Mouse (Mus musculus) gastrocnemius, adult 2 months (tissue): ENCODE results near the gene Med28. TPM values are rescaled to one million over a fixed set of nuclear protein-coding genes. Genes with fewer than 3 reads are reported as not detected.

Experiments used
- DNase-seq: peaks from one replicate; pipeline ENCODE4 v3.0.0; 2022
- H3K27ac ChIP-seq: fragments of 200-600 bp; 2 replicates; pipeline ENCODE4 v1.8.1; 2022; ENCODE audit warnings: mild to moderate bottlenecking
- H3K4me3 ChIP-seq: fragments of 200-600 bp; 2 replicates; pipeline ENCODE4 v1.8.1; 2022; ENCODE audit warnings: mild to moderate bottlenecking, moderate library complexity
- CTCF ChIP-seq: fragments of 200-600 bp; IDR thresholded peaks from 2 replicates; pipeline ENCODE4 v1.8.1; 2022; ENCODE audit warnings: antibody characterized with exemption, mild to moderate bottlenecking, moderate library complexity
- intact Hi-C: fragments of 180-260 bp; cut with DNase I; formaldehyde crosslinking; loops from one replicate; pipeline ENCODE4 v1.15.1; 2025
- long read RNA-seq, 2 experiments: library from polyadenylated mRNA; stranded (forward); transcript quantifications; one replicate each; pipeline ENCODE4 v2.0.0; 2021
- total RNA-seq, 2 experiments: library from RNA; stranded (reverse); gene quantifications; 2 replicates each; pipeline ENCODE4 v1.2.3; 2021

Gene Med28
- total RNA-seq, result 10 to 100 TPM; 45.6 to 63.5 TPM
- long read RNA-seq, experiment 1, full-length matches to known transcripts, result 93 of 94 reads
- long read RNA-seq, experiment 1, partial matches to known transcripts, result 0 of 94 reads
- long read RNA-seq, experiment 1, other reads (novel, unspliced or antisense), result 1 of 94 reads
- long read RNA-seq, experiment 2, full-length matches to known transcripts, result 91 of 93 reads
- long read RNA-seq, experiment 2, partial matches to known transcripts, result 1 of 93 reads
- long read RNA-seq, experiment 2, other reads (novel, unspliced or antisense), result 1 of 93 reads

DNA sequence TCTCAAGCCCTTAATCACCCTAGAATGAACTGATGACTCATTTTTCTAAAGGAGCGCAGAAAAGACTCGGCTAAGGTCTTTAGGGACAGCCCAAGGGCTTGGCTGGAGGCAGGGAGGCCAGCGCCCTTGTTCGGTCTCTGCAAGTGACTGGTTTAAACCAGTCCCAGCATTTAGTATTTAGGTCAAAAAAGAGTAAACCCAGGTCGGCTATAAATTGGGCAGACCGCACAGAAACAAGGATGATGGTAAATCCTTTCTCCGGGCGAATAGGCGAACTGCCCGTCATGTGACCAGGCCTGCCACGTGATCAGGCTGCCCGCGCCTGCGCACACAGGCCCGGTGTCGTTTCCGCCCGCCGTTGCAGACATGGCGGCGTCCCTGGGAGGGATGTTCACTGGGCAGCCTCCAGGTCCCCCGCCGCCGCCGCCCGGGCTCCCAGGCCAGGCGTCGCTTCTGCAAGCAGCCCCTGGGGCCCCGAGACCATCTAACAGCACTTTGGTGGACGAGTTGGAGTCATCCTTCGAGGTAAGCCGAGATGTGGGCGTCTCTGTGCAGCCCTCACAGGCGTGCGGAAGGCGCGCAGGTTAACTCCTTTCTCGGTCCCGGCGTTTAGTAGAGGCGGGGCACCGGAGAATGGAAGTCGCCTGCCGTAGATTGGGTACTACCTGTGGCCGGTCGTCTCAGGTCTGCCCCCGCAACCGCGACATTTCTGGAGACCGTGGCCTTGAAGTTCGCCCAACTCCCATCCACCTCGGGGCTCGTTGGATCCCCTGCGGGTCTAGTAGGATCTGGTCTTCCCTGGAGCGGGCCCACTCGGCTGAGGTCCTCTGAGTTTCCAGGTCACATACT is at the start of gene Med28:
Gene Med28, plus strand, starts transcription at position 270 of the 849 bp plus-strand sequence.
- intact Hi-C loops, result loop anchor here (1.0 to 5.0 kb wide), 2 partner anchors 27 to 147 kb away; partner anchors contain the start of genes Lap3 and Ncapg
- Histone ChIP-seq H3K27ac (peak within 1 kb of the TSS; percentile 88), H3K4me3 (peak within 1 kb of the TSS; percentile 94)
- peak; percentile 97 for DNase-seq
- TF ChIP-seq CTCF, result no peak

DNA sequence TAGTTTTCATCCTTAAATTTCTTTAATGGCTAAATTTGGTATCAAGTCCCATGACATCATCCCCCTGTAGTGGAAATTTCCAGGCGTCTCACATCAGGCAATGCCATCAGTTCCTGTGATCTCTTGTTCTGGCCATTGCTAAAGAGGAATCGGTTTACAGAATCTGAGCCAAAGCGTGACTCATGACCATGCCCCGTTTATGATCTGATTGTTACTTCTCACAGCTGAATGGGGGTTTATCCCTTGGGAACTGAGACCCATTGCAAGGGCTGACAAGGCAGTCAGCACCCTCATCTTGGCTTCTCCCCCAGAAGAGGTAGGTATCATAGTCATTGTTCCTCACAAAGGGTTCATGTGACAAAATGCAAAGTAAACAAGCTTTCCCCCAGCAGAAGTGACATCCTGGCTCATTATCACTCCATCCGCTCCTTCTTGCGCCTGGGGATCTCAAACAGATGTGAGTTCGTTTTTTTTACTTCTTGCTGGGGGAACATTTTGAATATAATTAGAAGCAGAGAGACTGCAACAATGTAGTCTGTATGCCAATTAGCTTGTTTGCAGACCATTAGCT is 47.1 kb upstream of the Med28 start:
- no peak for DNase-seq
- Histone ChIP-seq H3K4me3 (no peak overlapping the region), H3K27ac (no peak overlapping the region)
- intact Hi-C loops, result loop anchor here (5.0 kb wide), 1 partner anchor 874 kb away; no protein-coding TSS in a partner anchor
- TF ChIP-seq CTCF, result no peak

DNA sequence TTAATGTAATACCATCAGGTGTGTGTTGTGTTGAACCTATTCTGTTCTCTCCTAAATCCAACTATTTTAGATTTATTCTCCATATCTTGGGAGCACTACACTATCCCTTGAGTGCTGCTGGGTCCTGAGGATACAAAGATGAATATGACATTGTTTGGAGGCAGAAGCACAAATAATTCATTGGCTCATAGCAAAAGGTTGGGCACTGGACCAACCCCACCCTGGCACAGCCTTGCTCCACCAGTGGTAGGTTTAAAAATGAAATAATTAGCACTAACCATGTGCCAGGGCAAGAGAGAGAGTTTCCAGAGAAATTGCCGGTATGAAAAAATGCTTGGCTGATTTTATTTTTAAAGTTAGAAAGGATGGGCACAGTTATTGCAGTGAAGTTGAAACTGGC is 46.5 kb upstream of the Med28 start:
- TF ChIP-seq CTCF, result no peak
- Histone ChIP-seq H3K4me3 (no peak overlapping the region), H3K27ac (no peak overlapping the region)
- intact Hi-C loops, result loop anchor here (5.0 kb wide), 1 partner anchor 874 kb away; no protein-coding TSS in a partner anchor
- no peak for DNase-seq

DNA sequence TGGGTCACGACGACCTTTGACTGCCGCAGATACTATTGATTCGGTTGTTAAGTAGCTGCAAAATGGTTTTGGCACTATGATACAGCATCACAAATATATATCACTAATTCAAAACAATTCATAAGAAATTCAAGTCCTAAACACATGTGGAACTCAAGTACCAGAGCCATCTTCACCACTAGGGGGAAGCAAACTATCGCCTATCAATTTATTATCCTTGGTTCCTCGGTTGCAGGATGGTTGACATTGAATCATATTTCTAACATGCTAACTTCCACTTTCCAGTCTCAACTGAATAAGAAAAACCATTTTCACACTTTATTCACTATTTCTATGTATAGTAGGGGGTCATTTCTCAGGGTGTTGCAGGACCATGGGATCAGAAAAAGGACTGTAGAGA is 45.8 kb upstream of the Med28 start:
- intact Hi-C loops, result loop anchor here (2.0 to 5.0 kb wide), 2 partner anchors 195 to 873 kb away; partner anchors contain the start of gene Ncapg
- no peak overlapping the region for H3K27ac ChIP-seq
- no peak for DNase-seq
- no peak overlapping the region for H3K4me3 ChIP-seq
- peak; percentile 80 for TF ChIP-seq CTCF

DNA sequence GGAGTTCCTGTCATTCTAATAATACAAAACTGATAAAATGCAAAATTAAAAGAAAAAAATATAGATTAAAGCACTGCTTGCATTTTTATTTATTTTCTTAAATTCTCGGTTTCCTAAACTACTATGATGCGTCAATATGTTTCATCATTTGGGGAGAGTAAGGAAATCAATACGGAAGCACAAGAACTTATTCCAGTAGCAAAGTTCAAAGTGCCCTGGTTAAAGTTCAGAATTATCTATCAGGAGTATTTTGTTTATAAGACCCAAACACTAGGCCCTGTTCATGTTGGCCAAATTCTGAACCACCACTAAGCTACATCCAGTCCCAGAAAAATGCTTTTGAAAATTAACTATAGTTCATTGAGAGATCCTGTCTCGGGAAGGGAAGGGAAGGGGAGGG is 45.3 kb upstream of the Med28 start:
- intact Hi-C loops, result loop anchor here (2.0 to 5.0 kb wide), 3 partner anchors 58 to 873 kb away; partner anchors contain the start of gene Ncapg
- Histone ChIP-seq H3K27ac (no peak overlapping the region), H3K4me3 (no peak overlapping the region)
- DNase-seq, result no peak
- no peak for TF ChIP-seq CTCF

DNA sequence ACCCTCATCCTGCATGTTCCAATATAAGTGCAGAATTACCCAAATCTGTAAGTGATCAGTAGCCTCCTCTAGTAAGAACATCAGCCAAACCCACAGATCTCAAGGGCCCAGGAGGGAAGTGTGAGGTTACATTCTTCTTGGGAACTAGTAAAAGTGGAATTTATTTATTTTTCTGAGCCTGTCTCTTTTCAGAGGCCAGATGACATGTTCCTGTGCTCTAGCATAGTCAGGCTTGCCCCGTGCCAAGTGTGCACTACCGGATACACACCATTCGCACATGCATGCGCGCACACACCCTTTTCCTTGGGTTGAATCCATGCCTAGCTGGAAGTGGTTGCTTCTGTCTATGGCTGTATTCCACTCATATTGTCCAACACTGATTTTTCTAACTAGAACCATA is 44.3 kb upstream of the Med28 start:
- no peak overlapping the region for H3K27ac ChIP-seq
- DNase-seq, result no peak
- H3K4me3 ChIP-seq, result no peak overlapping the region
- intact Hi-C loops, result loop anchor here (2.0 to 5.0 kb wide), 2 partner anchors 57 to 193 kb away; partner anchors contain the start of gene Ncapg
- TF ChIP-seq CTCF, result no peak

DNA sequence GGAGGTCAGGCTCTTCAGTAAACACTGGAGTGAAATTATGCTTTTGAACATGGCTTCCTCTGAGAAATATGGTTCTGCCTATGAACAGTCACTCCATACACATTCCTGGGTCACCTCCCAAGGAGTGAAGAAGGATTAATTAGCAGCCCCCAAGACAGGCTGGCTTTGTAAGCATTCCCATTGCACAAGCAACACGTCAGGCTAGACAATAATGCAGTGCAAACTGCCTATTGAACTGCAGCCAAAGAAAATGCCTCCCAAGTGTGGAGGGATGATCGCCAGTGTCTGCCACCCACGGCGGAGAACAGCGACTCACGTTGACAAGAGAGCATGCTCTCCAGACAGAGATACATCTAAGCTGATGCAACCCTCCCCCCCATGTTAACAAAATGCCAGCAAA is 43.7 kb upstream of the Med28 start:
- TF ChIP-seq CTCF, result no peak
- intact Hi-C loops, result loop anchor here (5.0 kb wide), 1 partner anchor 56 kb away; no protein-coding TSS in a partner anchor
- no peak overlapping the region for H3K4me3 ChIP-seq
- no peak for DNase-seq
- H3K27ac ChIP-seq, result no peak overlapping the region

DNA sequence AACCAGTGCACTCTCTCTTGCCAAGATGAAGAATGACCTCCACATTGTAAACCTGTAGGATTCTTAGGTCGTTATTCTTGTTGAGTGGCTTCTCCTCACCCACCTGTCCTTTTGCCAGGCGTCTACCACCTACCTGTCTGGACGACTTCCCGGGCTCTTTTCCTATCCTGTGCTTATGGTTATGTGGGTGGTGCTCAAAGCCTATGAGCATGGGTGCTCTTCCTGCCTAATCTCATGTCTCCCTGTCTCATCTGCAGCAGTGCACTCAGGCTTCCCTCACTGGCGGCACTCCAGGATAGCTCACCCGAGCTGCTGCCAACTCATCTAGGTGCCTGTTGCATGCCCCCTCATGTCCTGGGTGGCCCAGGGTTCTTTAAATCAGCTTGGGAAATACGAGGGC is 42.4 kb upstream of the Med28 start:
- Histone ChIP-seq H3K4me3 (no peak overlapping the region), H3K27ac (no peak overlapping the region)
- no peak for DNase-seq
- intact Hi-C loops, result loop anchor here (5.0 kb wide), 1 partner anchor 55 kb away; no protein-coding TSS in a partner anchor
- no peak for TF ChIP-seq CTCF

DNA sequence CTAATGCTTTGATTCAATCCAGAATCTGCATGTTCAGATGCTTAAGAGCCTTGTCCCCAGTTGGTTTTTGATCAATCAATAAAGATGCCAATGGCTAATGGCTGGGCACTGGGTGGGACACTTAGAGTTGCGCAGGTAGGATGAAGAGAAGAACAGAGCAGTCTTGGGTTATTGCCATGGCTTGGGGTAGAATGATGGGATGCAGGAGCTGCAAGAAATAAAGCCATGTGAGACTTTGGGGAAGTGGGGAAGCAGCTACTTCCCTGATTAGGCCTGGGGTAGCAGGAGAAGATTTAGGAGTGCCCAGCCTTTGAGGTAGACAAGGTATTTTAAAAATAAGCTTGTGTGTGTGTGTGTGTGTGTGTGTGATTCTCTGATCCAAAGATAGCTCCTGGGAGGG is 40.0 kb upstream of the Med28 start:
- no peak for DNase-seq
- no peak overlapping the region for H3K27ac ChIP-seq
- no peak for TF ChIP-seq CTCF
- intact Hi-C loops, result no loop called here
- no peak overlapping the region for H3K4me3 ChIP-seq

DNA sequence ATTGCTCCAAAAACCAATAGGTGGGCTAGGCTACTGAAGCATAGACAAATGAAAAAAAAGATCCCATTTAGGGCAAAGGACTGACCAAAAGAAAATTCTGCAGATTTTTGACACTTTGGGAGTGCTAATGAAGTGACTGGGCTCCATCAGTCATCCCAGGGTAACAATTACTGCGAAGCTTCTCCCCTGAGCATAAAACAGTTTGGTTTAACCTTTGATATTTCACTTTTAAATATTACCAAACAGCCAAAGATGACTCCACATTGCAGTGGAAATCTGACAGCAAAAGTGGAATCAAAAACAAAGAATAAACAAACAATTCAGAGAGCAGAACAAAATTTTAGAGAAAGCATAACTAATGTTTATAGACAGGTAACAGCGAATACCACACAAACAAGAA is 38.9 kb upstream of the Med28 start:
- no peak for DNase-seq
- no peak for TF ChIP-seq CTCF
- intact Hi-C loops, result no loop called here
- H3K4me3 ChIP-seq, result no peak overlapping the region
- no peak overlapping the region for H3K27ac ChIP-seq

DNA sequence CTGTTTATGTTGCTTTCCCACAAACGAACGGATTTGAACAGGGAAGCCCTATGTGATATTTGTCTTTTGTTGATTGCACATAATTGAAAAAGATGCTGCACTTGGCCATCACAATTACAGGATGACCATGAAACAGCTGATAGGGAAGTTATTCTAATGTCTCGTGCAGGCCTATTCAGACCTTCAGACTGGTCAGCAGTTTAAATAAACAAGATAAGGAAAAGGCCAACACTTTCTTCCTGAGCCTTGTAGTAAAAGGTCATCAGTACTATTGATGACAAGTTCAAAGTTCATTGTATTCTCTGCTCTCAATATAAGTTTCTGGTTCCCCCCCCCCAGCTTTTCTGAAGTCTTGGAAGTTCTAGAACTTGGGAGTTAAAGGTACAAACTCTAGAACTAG is 37.4 kb upstream of the Med28 start:
- Histone ChIP-seq H3K4me3 (no peak overlapping the region), H3K27ac (no peak overlapping the region)
- DNase-seq, result no peak
- no peak for TF ChIP-seq CTCF
- intact Hi-C loops, result no loop called here

DNA sequence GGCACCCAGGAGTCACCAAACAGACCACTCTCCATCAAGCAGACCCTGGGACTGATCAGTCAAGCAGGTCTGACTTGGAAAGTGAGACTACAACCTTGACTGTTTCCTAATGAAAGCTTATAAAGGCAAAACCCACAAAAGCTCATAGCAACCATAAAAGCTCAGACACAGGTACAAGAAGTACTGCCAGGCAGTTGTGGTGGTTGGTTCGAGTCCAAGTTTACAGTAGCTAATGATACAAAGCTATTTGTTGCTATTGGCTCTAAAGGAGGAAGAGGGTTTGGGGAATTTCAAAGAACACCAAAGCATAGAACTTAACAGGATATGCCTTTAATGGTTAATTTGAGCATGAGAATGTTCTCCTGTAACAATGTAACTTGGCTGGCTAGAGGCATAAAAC is 36.4 kb upstream of the Med28 start:
- no peak for DNase-seq
- H3K4me3 ChIP-seq, result no peak overlapping the region
- no peak for TF ChIP-seq CTCF
- intact Hi-C loops, result no loop called here
- H3K27ac ChIP-seq, result no peak overlapping the region
